Mouse (Mus musculus) neural tube, embryonic 15.5 days (tissue): Measurements from ENCODE around the gene Armc6. TPM values are rescaled to one million over a fixed set of nuclear protein-coding genes. Genes with fewer than 3 reads are reported as not detected.
A peak's percentile ranks its signal among the peaks of the same experiment; 100 is the strongest.

Experiments used
- ATAC-seq: fragments of 200-750 bp; cut with Nextera tagmentation; 2 replicates; pipeline ENCODE4 v1.8.0; 2017; ENCODE audit warnings: mild to moderate bottlenecking, moderate TSS enrichment, moderate library complexity; ENCODE audit not compliant: low FRiP score
- H3K27ac ChIP-seq: fragments of 300-500 bp; sonication (generic); replicated peaks from 2 replicates; pipeline ENCODE4 v1.5.1; 2015; ENCODE audit warnings: mild to moderate bottlenecking, inconsistent platforms
- H3K27me3 ChIP-seq: fragments of 300-500 bp; sonication (generic); replicated peaks from 2 replicates; pipeline ENCODE4 v1.6.1; 2015; ENCODE audit warnings: inconsistent platforms
- H3K36me3 ChIP-seq: fragments of 300-500 bp; sonication (generic); 2 replicates; pipeline ENCODE4 v1.6.1; 2015; ENCODE audit warnings: inconsistent platforms
- H3K4me1 ChIP-seq: fragments of 300-500 bp; sonication (generic); 2 replicates; pipeline ENCODE4 v1.6.1; 2015; ENCODE audit warnings: inconsistent platforms
- H3K4me2 ChIP-seq: fragments of 300-500 bp; sonication (generic); 2 replicates; pipeline ENCODE4 v1.6.1; 2015; ENCODE audit warnings: inconsistent platforms, mild to moderate bottlenecking, moderate library complexity
- H3K4me3 ChIP-seq: fragments of 300-500 bp; sonication (generic); replicated peaks from 2 replicates; pipeline ENCODE4 v1.5.1; 2015; ENCODE audit warnings: mild to moderate bottlenecking, inconsistent platforms
- H3K9ac ChIP-seq: fragments of 300-500 bp; sonication (generic); replicated peaks from 2 replicates; pipeline ENCODE4 v1.6.1; 2015; ENCODE audit warnings: mild to moderate bottlenecking, inconsistent platforms
- H3K9me3 ChIP-seq: fragments of 300-500 bp; sonication (generic); replicated peaks from 2 replicates; pipeline ENCODE4 v1.6.1; 2016; ENCODE audit warnings: inconsistent platforms
- WGBS: fragments of 180-500 bp; shearing (Covaris S2); methylation state at CpG from one replicate; pipeline ENCODE4 v1.1.7; 2015; ENCODE audit warnings: mixed read lengths; 5-methylcytosine and 5-hydroxymethylcytosine counted together
- polyA plus RNA-seq: library from polyadenylated mRNA; unstranded; fragments of >200 nt; fragmentation: Nextera tagmentation; extraction: Ambion mirVana; gene quantifications from 2 replicates; pipeline ENCODE4 v1.2.1, GENCODE M21; 2015

Armc6 gene
- polyA plus RNA-seq, 1 experiment from 2014 or later: 112 TPM

DNA sequence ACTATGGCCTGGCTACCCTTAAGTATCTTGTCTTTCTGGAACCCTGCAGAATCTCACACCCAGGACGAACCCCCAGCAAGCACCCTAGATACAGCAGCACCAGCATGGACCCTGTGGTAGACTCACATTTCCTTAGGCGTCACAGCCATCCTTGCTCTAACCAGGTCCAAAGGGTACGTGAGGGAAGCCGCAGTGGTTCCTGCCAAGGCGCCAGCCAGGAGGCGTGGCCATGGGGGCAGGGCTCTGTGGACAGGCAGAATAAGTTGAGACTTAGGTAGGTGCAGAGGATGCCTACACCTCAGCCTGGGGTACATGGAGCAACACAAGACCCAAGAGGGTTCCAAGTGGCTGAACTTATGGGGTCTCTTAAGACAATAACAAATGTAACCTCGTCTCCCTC, 45.6 kb downstream of the Armc6 start:
- Histone ChIP-seq H3K4me2 (no peak overlapping the region), H3K27ac (no peak overlapping the region), H3K4me3 (no peak overlapping the region), H3K9ac (no peak overlapping the region), H3K27me3 (no peaks in the 10 kb centered on the region), H3K9me3 (no peaks in the 10 kb centered on the region), H3K36me3 (peaks cover 42% of the 10 kb centered on the region), H3K4me1 (no peaks in the 10 kb centered on the region)
- WGBS: 78% methylated on average over 7 of the region's 7 CpGs
- no peak for ATAC-seq

DNA sequence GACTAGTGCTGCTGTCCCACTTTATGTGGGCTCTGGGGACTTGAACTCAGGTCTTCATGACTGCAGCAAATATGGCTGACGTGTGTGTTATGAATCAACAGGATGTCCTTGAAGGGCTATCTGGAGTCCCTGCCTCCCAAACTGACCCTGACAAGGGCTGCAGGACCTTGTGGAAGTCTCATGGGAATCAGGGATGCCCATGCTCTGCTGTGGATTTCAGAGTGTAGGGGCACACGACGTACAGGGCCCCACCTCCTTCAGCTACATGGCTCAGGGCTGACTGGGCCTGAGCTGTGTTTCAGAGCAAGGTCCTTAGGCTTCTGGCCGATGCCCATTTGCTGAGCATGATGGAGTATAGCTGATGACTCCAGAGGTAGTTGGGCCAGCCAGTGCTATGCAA, 51.1 kb downstream of the Armc6 start:
- Histone ChIP-seq H3K4me3 (no peak overlapping the region), H3K9ac (no peak overlapping the region), H3K4me2 (no peak overlapping the region), H3K27me3 (no peaks in the 10 kb centered on the region), H3K9me3 (no peaks in the 10 kb centered on the region), H3K4me1 (no peaks in the 10 kb centered on the region), H3K27ac (no peak overlapping the region), H3K36me3 (peaks cover 41% of the 10 kb centered on the region)
- 94% methylated on average over 4 of the region's 4 CpGs for WGBS
- no peak for ATAC-seq

DNA sequence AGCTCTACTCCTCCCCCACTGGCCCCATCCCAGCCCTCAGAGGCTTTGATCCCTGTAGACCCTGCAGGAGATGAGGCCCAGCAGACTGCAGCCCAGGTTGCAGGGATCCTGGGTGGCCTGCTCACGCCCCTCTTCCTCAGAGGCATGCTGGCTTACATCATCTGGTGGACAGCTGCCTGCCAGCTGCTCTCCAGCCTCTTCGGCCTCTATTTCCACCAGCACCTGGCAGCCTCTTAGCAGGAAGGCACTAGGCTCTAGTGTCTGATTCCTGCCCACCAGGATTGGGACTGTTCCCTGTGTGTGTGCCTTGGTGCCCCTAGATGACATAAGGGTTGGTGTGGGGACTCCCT, 52.4 kb downstream of the Armc6 start:
- Histone ChIP-seq H3K36me3 (peaks cover 40% of the 10 kb centered on the region), H3K9ac (no peak overlapping the region), H3K4me3 (no peak overlapping the region), H3K27me3 (no peaks in the 10 kb centered on the region), H3K4me2 (no peak overlapping the region), H3K27ac (no peak overlapping the region), H3K4me1 (no peaks in the 10 kb centered on the region), H3K9me3 (no peaks in the 10 kb centered on the region)
- 40% methylated on average over 2 of the region's 2 CpGs for WGBS
- ATAC-seq: no peak

DNA sequence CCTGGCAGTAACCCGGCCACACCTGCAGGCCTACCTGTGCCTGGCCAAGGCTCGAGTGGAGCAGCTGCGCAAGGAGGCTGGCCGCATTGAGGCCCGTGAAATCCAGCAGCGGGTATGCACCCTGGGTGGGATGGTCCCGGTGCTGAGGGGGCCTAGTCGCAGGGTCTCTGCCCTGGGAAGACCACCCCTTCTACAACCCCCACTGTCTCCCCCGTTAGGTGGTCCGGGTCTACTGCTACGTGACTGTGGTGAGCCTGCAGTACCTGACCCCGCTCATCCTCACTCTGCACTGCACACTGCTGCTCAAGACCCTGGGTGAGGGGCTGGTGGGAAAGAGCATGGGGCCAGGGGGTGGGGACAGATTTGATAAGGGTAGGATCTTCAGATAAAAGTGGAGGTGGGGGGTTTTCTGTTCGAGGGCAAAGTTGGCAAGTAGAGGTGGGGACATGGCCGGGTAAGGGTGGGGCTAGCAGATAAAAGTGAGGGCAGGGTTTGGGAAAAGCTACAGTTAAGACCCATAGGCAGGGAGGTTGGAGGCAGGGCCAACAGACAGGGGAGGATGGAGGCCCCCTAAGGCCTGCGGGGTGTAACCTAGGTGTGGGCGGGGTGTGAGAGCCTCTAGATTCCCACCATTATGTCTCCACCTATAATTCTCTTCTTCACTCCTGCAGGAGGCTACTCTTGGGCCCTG, 52.9 kb downstream of the Armc6 start:
- Histone ChIP-seq H3K36me3 (peaks cover 43% of the 10 kb centered on the region), H3K27me3 (no peaks in the 10 kb centered on the region), H3K4me2 (no peak overlapping the region), H3K9ac (no peak overlapping the region), H3K4me1 (no peaks in the 10 kb centered on the region), H3K27ac (no peak overlapping the region), H3K9me3 (no peaks in the 10 kb centered on the region), H3K4me3 (no peak overlapping the region)
- WGBS: 77% methylated on average over 16 of the region's 16 CpGs
- no peak for ATAC-seq

DNA sequence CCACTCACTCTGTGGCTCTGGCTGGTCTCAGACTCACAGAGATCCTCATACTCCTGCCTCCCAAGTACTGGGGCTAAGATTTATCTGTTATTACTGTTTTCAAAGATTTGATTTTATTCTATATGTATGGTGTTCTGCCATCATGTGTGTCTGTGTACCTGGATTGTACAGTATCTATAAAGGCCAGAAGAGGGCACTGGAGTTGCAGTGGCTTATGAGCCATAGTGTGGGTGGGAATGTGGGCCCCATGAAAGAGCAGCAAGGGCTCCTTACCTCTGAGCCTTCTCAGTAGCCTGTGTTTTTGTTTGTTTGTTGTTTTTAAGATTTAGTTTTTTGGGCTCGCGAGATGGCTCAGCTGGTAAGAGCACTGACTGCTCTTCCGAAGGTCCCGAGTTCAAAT, 55.2 kb downstream of the Armc6 start:
- H3K4me3 ChIP-seq: no peak overlapping the region
- H3K4me2 ChIP-seq: no peak overlapping the region
- no peak overlapping the region for H3K27ac ChIP-seq
- ATAC-seq: no peak
- no peaks in the 10 kb centered on the region for H3K27me3 ChIP-seq
- H3K36me3 ChIP-seq: peaks cover 43% of the 10 kb centered on the region
- 95% methylated on average over 4 of the region's 4 CpGs for WGBS
- no peak overlapping the region for H3K9ac ChIP-seq
- peaks cover 6% of the 10 kb centered on the region for H3K4me1 ChIP-seq
- H3K9me3 ChIP-seq: no peaks in the 10 kb centered on the region

DNA sequence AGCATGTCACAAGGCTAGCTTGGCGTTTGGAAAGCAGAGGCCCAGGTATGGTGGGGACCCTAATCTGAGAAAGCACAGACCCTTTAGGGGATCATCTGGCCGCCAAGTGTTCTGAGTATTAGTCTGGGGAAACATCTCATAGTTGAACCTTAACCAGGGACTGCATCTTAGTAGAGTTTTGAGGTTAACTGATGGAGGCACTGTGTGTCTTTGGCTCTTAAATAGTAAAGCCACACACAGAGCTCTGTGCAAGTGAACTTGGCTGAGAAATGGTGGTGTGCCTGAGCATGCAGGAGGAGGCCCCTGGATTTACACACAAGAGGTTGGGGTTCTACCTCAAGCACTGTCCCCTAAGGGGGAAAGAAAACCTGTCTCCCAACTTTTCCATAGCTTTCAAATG, 56.0 kb downstream of the Armc6 start:
- peaks cover 42% of the 10 kb centered on the region for H3K36me3 ChIP-seq
- H3K9ac ChIP-seq: no peak overlapping the region
- peaks cover 13% of the 10 kb centered on the region for H3K4me1 ChIP-seq

DNA sequence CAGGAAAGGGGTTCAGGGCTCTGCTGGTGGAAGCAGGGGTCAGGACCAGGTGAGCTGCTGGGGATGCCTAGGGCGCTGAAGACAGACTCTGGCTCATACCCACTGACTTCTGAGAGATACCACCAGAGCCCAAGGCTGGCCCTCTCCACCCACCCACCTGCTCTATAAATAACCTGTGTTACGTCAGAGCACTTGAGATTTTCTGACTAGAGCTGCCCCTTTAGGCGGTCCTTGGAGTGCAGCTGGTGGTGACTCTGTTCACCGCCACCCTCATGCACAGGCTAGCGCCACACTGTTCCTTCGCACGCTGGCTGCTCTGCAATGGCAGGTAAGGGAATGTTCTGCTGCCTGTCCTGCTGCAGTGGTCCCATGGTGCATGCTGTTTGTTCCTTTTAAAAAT, 60.2 kb downstream of the Armc6 start:
- H3K4me2 ChIP-seq: no peak overlapping the region
- H3K9ac ChIP-seq: no peak overlapping the region
- H3K27me3 ChIP-seq: no peaks in the 10 kb centered on the region
- H3K27ac ChIP-seq: no peak overlapping the region
- peaks cover 20% of the 10 kb centered on the region; the same call in 1 of the 2 replicates for H3K36me3 ChIP-seq
- H3K9me3 ChIP-seq: no peaks in the 10 kb centered on the region
- ATAC-seq: no peak
- peaks cover 25% of the 10 kb centered on the region for H3K4me1 ChIP-seq
- WGBS: 87% methylated on average over 7 of the region's 7 CpGs
- no peak overlapping the region for H3K4me3 ChIP-seq

More for the DNA sequence above, 56.0 kb downstream of the Armc6 start:
- ATAC-seq: no peak
- H3K27me3 ChIP-seq: no peaks in the 10 kb centered on the region
- 98% methylated on average over 2 of the region's 2 CpGs for WGBS
- H3K27ac ChIP-seq: no peak overlapping the region
- no peak overlapping the region for H3K4me2 ChIP-seq
- H3K4me3 ChIP-seq: no peak overlapping the region
- H3K9me3 ChIP-seq: no peaks in the 10 kb centered on the region

DNA sequence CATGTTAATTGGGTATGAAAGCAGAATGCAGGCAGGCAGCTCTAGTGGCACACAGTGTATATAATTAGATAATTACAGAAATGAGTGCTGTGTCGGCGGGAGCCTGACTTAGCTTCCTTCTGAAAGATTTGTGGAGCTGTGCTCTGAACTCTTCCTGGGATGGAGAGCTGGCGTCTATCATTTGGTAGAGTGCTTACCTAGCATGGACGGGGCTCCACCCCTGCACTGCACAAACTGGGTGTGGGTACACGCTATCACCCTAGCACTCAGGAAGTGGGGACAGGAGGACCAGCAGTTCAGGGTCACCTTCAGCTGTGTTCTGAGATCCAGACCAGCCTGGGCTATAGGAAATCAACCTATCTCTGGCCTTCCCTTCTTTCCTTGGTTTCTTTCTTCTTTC, 60.9 kb downstream of the Armc6 start:
- WGBS: 87% methylated on average over 5 of the region's 5 CpGs
- H3K9ac ChIP-seq: peak overlapping the region; percentile 73; the same call in 1 of the 2 replicates
- no peaks in the 10 kb centered on the region for H3K9me3 ChIP-seq
- H3K4me1 ChIP-seq: peaks cover 25% of the 10 kb centered on the region
- H3K4me3 ChIP-seq: no peak overlapping the region
- no peak overlapping the region for H3K27ac ChIP-seq
- H3K36me3 ChIP-seq: peaks cover 13% of the 10 kb centered on the region; the same call in 1 of the 2 replicates
- H3K4me2 ChIP-seq: peak overlapping the region; percentile 63
- no peak for ATAC-seq
- no peaks in the 10 kb centered on the region for H3K27me3 ChIP-seq

DNA sequence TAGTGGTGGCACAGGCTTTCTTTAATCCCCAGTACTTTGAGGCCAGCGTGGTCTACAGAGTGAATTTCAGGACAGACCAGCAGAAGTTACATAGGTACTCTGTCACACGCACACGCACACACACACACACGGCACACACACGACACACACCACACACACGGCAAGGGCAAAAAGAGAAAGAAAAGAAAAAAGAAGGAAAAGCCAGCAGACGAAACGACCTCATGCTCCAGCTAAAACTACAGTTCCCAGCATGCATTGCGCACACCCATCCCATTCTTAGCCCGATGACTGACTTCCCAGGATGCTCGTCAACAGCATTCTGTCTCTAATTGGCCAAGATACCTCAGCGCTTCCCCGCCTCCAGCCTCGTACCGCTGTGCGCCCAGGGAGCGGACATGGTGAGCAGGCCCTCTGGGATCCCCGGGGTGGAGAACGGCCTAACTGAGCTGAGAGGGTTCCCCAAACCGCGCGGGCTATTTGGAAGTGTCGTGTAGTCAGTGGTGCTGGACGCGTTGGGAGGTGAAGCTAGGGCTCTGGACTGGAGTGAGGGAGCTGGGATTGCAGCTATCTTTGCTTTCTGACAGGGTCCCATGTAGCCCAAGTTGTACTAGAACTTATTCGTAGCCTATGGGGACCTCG, 62.1 kb downstream of the Armc6 start, which contains the start of gene Tmem161a:
Gene Tmem161a, plus strand, starts transcription at position 314 of the 639 bp plus-strand sequence.
- ATAC-seq: peak; percentile 96
- Histone ChIP-seq H3K4me3 (peak within 1 kb of the TSS; percentile 67), H3K9me3 (no peaks in the 10 kb centered on the region), H3K27ac (no peak within 1 kb of the TSS; the same call in 1 of the 2 replicates), H3K27me3 (no peaks in the 10 kb centered on the region; the same call in 1 of the 2 replicates), H3K4me2 (peak within 1 kb of the TSS; percentile 63), H3K4me1 (peaks cover 26% of the 10 kb centered on the region), H3K9ac (peak within 1 kb of the TSS; percentile 73), H3K36me3 (peaks cover 6% of the 10 kb centered on the region; the same call in 1 of the 2 replicates)
- 3% methylated on average over 27 of the region's 27 CpGs for WGBS

DNA sequence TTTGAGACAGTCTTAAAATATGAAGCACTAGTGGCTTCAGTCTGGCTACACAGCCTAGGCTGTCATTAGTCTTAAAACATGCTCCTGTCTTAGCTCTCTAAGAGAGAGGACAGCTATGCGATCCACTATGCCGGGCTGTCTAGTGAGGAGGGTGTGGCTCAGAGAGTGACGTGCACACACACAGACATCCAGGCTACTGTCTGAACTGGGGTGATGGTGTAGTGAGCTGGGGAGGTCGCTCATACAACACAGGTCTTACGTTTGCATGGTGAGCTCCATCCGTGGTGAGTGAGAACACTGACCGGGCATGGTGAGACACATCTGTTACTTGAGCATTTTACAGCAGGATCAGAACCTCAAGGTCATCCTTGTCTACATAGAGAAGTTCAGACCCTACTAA, 63.0 kb downstream of the Armc6 start:
- H3K36me3 ChIP-seq: no peaks in the 10 kb centered on the region
- WGBS: 93% methylated on average over 7 of the region's 7 CpGs
- H3K4me1 ChIP-seq: peaks cover 34% of the 10 kb centered on the region
- no peak overlapping the region for H3K9ac ChIP-seq
- H3K9me3 ChIP-seq: no peaks in the 10 kb centered on the region
- ATAC-seq: no peak
- no peaks in the 10 kb centered on the region; the same call in 1 of the 2 replicates for H3K27me3 ChIP-seq
- H3K4me3 ChIP-seq: no peak overlapping the region
- no peak overlapping the region for H3K4me2 ChIP-seq
- H3K27ac ChIP-seq: no peak overlapping the region

DNA sequence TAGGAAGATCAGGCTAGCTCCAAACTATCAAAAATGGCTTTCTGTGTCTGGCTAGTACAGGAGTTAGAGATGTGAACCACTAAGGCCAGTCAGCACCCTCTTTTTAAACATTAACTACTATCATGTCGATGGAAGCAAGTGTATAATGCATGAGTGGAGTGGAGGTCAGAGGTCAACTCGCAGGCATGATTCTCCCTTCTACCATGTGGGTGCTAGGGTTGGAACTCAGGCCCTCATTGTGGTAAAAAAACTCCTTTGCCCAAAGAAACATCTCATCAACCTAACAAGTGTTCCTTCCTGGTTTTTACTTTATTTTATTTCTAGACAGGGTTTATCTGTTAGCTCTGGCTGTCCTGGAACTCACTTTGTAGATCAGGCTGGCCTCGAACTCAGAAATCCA, 63.5 kb downstream of the Armc6 start:
- no peaks in the 10 kb centered on the region for H3K9me3 ChIP-seq
- no peak for ATAC-seq
- WGBS: 77% methylated on average over 3 of the region's 3 CpGs

More for the DNA sequence above, 63.5 kb downstream of the Armc6 start:
- peaks cover 4% of the 10 kb centered on the region for H3K27me3 ChIP-seq
- H3K4me3 ChIP-seq: no peak overlapping the region
- no peak overlapping the region for H3K9ac ChIP-seq
- no peak overlapping the region for H3K4me2 ChIP-seq
- peaks cover 34% of the 10 kb centered on the region for H3K4me1 ChIP-seq
- no peaks in the 10 kb centered on the region for H3K36me3 ChIP-seq
- no peak overlapping the region for H3K27ac ChIP-seq
